Mouse (Mus musculus) thymus, adult 2 months (tissue): ENCODE data around the gene Samd3.

Experiments used
- CTCF ChIP-seq: fragments of 200-500 bp; IDR thresholded peaks from 2 replicates; pipeline ENCODE4 v1.5.1; 2012; ENCODE audit warnings: mild to moderate bottlenecking, control low read depth, low read length, moderate library complexity, borderline replicate concordance; ENCODE audit not compliant: control insufficient read depth, poor library complexity, insufficient read depth; ENCODE audit errors: extremely low read depth
- POLR2A ChIP-seq: fragments of 200-500 bp; IDR thresholded peaks from 2 replicates; pipeline ENCODE4 v1.6.1; 2012; ENCODE audit warnings: mild to moderate bottlenecking, low read length, control low read depth, moderate library complexity; ENCODE audit not compliant: control insufficient read depth, poor library complexity, insufficient read depth; ENCODE audit errors: extremely low read depth

- TF ChIP-seq CTCF (no peak), POLR2A (no peak)
Measured at GRCm38 (mm10) chr10:26228187-26228586, 1.3 kb upstream of the Samd3 start.
